Mouse (Mus musculus): ENCODE data around the gene Axin2.

- TF ChIP-seq CTCF (IDR thresholded peaks at IDR 0.05; ENCODE audit: low read depth) (no peak), EP300 (optimal IDR thresholded peaks at IDR 0.05) (no peak)
Measured at GRCm38 (mm10) chr11:108929176-108929575, 9.0 kb downstream of the Axin2 start.
